Mouse (Mus musculus) ES-E14 (cell line): Measurements from ENCODE around the gene Poglut1.

Source experiments
- CHD2 ChIP-seq: IDR thresholded peaks from 2 replicates; pipeline ENCODE4 v1.6.1; 2014; ENCODE audit warnings: mild to moderate bottlenecking, low read depth, low read length, inconsistent platforms
- HCFC1 ChIP-seq: IDR thresholded peaks from 2 replicates; pipeline ENCODE4 v1.6.1; 2012; ENCODE audit warnings: low read length, inconsistent platforms, borderline replicate concordance; ENCODE audit not compliant: insufficient read depth
- MAFK ChIP-seq: IDR thresholded peaks from 2 replicates; pipeline ENCODE4 v1.6.1; 2014; ENCODE audit warnings: mild to moderate bottlenecking, low read depth, low read length, inconsistent platforms; ENCODE audit not compliant: insufficient read depth
- ZC3H11A ChIP-seq: IDR thresholded peaks from 2 replicates; pipeline ENCODE4 v1.6.1; 2012; ENCODE audit warnings: low read depth, mild to moderate bottlenecking, inconsistent platforms, low read length, borderline replicate concordance
- ZNF384 ChIP-seq: IDR thresholded peaks from 2 replicates; pipeline ENCODE4 v1.6.1; 2012; ENCODE audit warnings: low read depth, low read length, inconsistent platforms

- TF ChIP-seq HCFC1 (no peak), CHD2 (no peak), ZC3H11A (no peak), MAFK (no peak), ZNF384 (no peak)
Measured at GRCm38 (mm10) chr16:38478296-38478695, 71.8 kb downstream of the Poglut1 start.
